Mouse (Mus musculus): ENCODE measurements at regions not wholly inside any gene's neighbourhood (a gene's known extent, or its start where the extent isn't known, plus 50 kb on each side); places are given as distances from the start of the nearest gene placed in this dataset.
A peak's percentile ranks its signal among the peaks of the same experiment; 100 is the strongest.

DNA sequence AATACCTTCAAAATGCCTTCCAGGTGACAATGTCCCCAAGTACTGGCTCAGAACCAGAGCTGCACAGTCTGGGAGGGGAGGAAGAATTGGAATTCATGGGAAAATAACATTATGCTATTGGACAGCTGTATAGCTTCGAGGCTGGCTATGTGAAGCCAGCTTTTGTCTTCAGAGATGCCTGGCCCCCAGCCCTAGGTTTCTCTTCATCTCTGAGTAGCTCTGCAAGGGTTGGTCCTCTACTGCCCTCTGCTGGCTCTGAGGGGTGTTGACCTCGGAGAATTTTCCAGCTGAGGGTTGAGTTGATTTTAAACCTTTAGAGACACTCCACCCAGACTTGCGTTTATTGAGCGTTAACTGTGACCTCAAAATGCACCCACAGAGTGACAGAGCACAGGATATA, 63.3 kb upstream of the Bace2 start:
- peak; percentile 83 for TF ChIP-seq CTCF (IDR thresholded peaks at IDR 0.05; ENCODE audit: low read depth)
- TF ChIP-seq EP300 (IDR thresholded peaks at IDR 0.05; ENCODE audit: low read depth) = no peak

All from heart, postnatal 0 days (tissue).